Mouse (Mus musculus) G1E (cell line): ENCODE measurements around the gene Gdi2.
"Not testable (repeated sequence)": the region's sequence is repeated elsewhere in the genome, so short reads cannot be mapped to it uniquely, and the experiment has no call there.

Source experiments
- CTCF ChIP-seq: IDR thresholded peaks from 2 replicates; pipeline ENCODE4 v1.5.1; 2012; ENCODE audit warnings: low read depth, low read length, inconsistent platforms, mixed read lengths
- POLR2AphosphoS5 ChIP-seq: IDR thresholded peaks from 2 replicates; pipeline ENCODE4 v1.6.1; 2012; ENCODE audit warnings: low read depth, low read length, inconsistent platforms; ENCODE audit not compliant: insufficient replicate concordance
- TAL1 ChIP-seq: conservative IDR thresholded peaks from 2 replicates; pipeline ENCODE4 v1.6.1; 2012; ENCODE audit warnings: low read depth, low read length, inconsistent platforms, mixed read lengths

DNA sequence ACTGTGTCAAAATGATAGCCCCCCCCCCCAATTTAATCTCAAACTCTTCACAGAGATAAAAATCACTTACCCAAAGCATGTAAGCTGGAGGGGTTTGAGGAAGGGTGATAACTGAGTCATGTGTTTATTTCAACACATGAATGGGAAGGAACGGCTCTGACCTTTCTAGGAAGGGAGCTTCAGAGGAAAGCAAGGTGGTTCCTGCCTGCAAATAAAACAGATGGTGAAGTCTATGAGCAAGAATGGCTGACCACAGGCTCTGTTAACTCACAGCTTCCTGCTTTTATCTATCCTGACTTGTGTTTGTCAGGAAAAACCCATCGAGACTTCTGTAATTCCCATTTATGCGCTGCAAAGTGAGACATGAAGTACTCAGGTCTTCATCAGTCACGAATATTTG is 18.5 kb upstream of the Gdi2 start:
- TF ChIP-seq CTCF, TAL1, POLR2AphosphoS5: not testable (repeated sequence)
